Mouse (Mus musculus) skeletal muscle tissue, adult 2 months (tissue): ENCODE data around the gene Zfp467.

ENCODE experiments used
- DNase-seq: peaks from one replicate; pipeline ENCODE4 v3.0.0-alpha.2; 2012; ENCODE audit warnings: low read depth, low spot score

Zfp467 gene

DNA sequence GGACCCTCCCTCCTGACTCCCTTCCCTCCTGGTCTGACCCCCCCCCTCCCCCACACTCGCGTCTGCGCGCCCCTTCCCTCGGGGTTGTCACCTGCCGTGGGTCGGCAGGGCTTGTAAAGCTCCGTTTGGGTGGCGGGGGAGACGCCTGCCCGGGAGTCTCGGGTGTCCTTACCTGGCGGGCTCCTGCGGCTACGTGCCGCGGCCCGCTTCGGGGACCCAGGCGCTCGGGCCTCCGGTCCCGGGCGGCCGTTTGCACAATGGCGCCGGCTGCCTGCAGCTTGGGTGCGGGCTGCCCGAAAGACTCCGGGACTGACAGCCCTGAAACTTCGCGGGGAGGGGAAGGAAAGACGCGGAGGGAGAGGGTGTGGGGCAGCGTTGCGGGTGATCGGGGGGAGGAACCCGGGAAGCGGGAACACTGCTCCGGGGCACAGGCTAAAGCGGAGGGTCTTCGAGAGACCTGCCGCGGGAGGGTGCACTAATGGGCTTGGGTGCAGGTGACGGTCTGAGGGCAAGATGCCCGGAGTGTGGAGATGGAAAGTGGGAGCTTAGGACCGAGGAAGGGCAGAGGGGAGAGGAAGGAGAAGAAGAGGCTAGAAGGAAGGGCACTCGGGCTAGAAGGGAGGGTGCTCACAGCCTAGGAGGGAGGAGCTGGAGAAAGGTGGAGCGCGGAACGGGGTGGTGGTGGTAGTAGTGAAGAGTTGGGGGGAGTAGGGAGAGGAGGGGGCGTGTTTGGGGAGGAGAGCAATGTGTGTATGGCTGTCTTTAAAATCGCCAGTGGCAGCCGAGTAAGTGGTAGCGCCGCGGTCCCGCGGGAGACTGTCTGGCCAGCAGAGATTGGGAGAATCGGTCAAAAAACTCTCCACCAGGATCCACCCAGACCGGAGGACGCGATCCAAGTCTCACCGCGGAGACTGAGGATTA lies at the start of gene Zfp467:
Gene Zfp467 (minus strand): TSS at position 645 of the 921 bp plus-strand sequence.
- no peak for DNase-seq

DNA sequence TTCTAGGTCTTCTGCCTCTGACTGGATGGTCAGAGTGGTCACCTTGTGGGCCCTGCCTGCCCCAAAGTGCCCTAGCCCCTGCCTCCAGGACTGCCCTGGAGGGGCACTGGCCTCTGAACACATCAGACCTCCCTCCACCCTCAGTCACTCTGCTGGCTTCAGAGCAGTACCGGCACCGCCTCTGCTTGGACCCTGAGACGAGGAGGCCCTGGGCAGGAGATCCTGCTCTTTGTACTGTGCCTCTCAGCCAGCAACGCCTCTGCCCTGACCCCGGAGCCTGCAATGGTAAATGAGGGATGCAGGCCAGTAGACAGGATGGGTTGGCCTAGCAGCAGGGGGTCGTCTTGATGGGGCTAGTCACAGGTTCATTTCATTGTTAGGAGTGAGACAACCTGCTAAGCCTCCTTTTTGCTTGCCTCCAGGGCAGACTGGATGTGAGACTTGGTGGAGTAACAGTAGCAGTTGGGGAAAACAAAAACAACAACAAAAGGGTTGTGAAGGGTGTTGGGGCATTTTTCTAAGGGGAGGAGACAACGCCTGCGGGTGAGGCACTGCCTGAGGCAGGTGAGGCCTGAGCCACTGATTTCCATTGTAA lies 47.6 kb upstream of the Zfp467 start:
- no peak for DNase-seq

DNA sequence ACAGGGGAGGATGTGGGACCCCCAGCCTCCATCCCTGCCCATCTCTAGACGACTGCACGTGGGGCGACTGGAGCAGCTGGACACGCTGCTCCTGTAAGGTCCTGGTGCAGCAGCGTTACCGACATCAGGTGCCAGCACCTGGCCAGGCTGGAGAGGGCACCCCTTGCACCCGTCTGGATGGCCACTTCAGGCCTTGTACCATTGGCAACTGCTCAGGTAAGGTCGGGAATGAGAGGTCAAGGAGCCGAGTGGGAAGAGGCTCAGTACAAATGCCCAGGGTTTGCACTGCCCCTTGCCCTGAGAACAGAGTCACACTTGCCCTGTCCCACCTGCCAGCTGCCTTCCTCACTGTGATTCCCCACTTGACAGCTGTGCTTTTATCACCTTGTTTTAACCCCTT lies 45.7 kb upstream of the Zfp467 start:
- DNase-seq, result no peak

DNA sequence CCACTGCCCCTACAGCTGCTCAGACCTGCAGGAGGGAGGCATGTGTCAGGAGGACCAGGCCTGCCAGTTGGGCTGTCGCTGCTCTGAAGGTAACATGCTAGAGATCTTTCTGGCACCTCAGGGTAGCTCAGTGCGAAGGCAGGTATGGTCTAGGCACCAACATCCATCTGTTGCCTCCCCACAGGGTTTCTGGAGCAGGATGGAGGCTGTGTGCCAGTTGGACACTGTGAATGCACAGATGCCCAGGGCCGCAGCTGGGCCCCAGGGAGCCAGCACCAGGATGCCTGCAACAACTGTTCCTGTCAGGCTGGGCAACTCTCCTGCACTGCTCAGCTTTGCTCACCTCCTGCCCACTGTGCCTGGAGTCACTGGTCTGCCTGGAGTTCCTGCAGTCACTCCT lies 44.1 kb upstream of the Zfp467 start:
- no peak for DNase-seq

DNA sequence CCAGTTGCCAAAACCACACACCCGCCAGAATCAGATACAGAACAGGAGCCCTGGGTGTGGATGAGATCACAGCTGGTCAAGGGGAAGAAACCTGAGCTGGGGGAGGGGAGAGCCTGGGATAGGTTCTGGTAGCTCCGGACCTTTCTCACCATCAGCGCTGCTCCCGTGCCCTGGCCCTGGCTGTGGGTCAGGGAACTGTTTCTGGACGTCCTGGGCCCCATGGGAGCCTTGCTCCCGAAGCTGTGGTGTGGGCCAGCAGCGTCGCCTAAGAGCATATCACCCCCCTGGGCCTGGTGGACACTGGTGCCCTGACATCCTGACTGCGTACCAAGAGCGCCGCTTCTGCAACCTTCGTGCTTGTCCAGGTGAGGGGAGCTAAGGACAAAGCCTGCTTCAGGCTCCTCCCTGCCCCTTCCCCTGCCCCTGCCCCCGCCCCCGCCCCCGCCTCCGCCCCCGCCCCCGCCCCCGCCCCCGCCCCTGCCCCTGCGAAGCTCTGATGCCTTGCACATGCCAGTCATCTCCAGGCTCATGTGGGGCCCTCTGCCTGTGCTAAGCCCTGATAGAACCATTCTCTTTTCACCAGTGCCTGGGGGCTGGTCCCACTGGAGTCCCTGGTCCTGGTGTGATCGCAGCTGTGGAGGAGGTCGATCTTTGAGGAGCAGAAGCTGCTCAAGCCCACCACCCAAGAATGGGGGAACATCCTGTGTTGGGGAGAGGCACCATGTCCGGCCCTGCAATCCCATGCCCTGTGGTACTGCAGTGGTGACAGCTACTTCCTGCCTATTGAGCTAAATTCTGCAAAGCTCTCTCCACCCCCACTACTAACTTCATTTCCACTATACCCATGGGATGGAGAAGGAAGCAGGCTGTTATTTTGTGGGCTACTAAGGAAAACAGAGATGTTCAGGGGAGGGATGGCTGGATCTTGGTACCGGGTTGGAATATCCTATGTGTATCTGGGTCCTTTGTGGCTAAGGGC lies 42.4 kb upstream of the Zfp467 start:
- DNase-seq, result peak; percentile 22

DNA sequence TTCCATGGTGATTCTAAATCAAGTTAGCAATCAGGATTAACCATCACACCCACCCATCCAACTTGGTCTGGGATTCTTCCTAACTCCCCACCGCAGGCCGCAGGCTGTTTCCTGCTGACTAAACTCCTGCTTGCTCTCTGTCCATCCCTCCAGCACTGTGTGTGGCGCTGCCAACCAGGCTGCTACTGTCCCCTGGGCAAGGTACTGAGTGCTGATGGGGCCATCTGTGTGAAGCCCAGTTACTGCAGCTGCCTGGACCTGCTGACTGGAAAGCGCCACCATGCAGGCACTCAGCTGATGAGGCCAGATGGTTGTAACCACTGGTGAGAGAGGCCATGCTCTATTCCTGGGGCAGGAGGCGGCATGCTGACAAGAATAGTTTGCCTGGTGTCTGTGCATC lies 36.9 kb upstream of the Zfp467 start:
- DNase-seq, result no peak

DNA sequence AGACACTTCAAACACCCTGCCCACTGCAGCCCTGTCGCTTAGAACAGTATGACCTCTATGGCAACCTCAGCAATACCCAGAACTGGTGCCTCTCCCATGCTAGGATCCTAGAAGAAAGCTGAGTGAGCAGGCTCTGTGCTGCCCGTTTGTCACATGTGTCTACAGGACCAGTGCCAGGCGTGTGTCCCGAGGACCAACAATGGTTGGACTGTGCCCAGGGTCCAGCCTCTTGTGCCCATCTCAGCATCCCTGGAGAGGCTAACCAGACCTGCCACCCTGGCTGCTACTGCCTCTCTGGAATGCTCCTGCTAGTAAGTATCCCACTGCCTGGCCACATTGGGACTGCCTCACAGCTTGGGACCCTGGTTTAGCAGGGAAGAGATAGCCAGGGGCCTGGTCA lies 32.8 kb upstream of the Zfp467 start:
- no peak for DNase-seq

DNA sequence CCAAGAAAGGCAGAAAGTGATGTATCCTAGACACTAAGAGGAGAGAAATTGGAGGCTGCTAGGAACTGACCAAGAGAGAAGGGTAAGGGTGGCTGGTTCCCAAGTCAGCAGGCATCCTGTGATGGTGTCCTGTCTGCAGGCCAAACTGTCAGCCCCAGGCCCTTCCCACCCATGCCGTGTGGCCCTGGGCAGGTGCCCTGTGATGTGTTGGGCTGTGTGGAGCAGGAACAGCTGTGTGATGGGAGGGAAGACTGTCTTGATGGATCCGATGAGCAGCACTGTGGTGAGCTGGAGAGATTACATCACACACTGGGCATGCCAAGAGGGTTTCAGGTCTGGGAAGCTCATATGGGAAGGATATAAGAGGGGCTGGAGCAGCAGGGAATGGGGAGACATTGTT lies 25.1 kb upstream of the Zfp467 start:
- DNase-seq, result no peak

DNA sequence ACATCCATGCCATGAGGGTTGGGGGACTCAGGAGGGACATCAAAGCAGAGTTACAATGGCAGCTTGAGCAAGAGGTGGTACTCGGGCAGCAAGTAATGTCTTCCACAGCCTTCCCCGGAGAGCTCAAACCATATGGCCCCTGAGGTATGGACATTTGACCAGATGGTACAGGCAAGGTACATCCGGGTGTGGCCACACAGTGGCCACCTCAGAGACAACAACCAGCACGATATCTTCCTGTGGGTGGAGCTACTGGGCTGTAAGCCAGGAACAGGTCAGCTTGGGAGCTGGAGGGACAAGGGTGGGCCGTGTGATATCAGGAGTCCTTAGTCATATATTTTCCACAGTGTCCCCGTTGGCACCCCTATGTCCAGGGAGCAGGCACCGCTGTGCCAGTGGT lies 21.9 kb upstream of the Zfp467 start:
- no peak for DNase-seq

DNA sequence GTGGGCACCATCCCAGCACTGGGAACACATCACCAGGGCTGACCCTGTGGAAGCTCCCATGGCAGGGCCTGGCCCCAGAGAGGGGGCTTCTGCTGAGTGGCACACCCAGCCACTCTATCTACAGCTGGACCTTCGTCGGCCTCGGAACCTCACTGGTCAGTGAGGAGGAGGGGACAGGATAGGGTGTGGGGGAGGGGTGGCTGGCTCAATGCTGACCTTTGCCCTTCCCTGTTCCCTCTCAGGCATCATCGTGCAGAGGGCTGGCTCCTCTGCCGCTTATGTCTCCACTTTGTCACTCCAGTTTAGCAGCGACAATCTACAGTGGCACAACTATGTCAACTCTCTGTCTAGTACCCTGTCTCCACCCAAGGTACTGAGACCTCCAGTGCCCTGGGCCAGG lies 21.1 kb upstream of the Zfp467 start:
- no peak for DNase-seq

DNA sequence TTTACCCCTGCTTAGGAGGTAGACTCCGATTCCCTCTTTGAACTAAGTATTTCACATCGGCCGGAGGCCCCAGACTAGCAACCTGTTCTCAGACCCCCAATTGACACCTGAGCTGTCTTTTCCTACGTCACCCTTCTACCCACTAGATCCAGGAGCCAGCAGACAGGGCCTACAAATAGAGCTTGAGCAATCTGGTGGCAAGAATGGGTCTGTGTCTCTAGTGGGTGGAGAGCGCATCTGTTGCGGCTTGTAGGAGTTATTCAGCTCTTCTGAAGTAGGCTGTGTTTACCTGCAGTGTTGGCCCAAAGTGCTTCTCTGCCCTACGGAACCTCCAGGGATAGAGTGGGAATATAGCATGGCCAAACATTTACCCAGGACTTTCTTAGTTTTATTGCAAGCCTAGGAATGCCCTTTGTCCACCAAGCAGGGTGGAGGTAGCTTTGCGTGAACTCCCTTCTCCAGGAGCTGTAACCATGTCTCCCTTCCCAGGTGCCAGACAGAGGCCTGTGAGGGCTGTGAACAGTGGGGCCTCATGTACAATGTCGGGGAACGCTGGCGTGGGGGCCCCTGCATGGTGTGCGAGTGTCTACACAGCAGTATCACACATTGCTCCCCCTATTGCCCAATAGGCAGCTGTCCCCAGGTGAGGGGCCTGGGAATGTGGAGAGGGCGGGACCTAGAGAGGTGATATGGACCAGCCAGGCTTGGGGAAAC lies 19.5 kb upstream of the Zfp467 start:
- DNase-seq, result no peak

DNA sequence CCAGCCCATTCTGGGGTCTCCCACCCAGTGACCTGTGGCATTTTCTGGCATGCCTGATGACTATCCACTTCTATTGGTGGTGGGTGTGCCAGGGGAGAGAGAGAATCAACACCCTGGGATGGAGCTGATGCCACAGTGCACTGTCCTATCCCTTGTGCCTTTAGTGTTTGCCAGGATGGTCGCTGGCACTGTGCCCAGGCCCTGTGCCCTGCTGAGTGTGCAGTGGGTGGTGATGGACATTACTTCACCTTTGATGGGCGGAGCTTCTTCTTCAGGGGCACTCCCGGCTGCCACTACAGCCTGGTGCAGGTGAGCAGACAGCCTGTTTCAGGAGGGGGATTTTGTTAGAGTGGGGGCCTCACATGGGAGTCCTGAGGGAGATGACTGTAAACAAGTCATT lies 7.1 kb upstream of the Zfp467 start:
- no peak for DNase-seq

DNA sequence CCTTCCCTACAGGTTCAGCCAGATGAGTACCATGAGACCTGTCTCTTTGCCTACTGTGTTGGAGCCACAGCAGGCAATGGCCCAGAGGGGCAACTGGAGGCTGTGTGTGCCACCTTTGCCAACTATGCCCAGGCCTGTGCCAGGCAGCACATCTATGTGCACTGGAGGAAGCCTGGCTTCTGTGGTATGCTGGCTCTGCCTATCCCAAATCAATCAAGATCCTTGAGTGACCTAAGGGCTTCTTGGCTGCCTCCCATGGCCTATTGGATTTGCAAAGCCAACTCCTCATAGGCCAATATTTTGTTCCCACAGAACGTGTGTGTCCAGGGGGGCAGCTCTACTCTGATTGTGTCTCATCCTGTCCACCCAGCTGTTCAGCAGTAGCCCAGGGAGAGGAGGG lies 6.5 kb upstream of the Zfp467 start:
- DNase-seq, result no peak

DNA sequence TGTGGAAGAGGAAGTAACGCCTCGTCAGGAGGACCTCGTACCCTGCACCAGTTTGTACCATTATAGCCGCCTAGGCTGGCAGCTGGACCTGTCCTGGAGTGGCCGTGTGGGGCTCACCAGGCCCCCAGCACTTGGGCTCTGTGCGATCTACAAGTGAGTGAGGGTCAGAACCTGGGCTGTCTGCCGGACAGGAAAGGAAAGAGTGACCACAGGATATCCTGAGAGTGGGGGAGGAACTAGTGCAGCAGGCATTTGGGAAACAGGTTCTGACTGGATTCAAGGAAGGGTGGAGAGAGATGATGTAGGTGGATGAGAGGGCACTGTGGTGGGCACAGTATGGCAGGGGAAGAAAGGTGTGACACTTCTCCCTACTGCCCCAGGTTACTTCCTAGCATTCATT lies 2.9 kb upstream of the Zfp467 start:
- no peak for DNase-seq

DNA sequence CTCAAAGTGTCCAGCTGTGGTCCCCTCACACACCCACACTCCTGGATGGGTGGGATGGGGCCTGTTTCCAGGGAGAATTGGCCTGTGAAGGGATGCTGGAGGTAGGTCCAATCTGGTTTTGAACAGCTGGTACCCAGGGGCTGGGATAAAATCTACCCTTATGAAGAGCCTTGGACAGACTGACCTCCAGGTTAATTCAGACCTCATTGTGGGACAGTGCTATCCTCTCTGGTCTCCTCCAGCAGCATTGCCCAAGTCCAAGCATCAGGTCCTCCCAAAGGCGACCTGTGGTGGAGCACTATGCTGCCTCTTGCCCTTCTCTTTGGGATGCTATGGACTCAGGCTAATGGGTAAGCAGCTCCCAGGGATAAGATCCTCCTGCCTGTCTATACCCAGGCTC lies 2.3 kb upstream of the Zfp467 start, which contains the start of gene Sspo:
Gene Sspo (plus strand): TSS at position 301 of the 400 bp plus-strand sequence.
- DNase-seq, result no peak

DNA sequence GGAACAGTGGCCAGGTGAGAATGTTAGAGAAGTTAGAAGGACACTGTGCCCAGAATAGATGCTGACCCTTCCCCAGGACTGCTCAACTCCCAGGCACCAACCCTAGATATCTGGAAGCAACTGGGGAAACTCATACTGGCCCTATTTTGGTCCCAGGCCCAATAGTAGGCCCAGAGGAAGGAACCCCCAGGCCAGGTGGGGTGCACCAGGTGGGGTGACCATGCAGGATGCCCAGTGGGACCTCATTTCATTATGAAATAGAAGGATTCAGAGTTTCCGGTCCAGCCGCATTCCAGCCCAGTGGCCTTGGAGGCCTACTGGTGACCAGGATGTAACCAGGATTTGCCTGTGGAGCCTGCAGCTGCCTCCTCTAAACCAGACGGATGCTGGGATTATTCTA lies 1.3 kb upstream of the Zfp467 start:
- DNase-seq, result no peak

DNA sequence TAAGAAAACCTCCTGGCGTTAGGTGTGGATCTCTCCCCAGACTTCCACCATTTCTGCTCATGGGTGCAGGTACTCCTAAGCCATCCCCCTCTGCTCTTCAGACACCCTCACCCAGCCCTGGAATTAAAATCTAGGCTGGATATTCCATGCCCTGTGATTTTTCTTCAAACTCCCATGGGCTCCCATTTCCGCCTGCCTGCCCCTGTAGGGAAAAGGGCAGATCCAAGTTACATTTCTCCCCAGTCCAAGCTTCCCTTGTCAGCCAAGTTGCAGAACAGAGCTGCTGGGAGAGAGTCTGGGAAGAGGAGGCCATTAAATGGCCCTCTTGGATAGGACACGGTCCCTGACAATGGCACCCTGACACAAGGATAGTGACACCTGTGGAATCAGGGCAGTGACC lies 631 bp upstream of the Zfp467 start:
- no peak for DNase-seq

DNA sequence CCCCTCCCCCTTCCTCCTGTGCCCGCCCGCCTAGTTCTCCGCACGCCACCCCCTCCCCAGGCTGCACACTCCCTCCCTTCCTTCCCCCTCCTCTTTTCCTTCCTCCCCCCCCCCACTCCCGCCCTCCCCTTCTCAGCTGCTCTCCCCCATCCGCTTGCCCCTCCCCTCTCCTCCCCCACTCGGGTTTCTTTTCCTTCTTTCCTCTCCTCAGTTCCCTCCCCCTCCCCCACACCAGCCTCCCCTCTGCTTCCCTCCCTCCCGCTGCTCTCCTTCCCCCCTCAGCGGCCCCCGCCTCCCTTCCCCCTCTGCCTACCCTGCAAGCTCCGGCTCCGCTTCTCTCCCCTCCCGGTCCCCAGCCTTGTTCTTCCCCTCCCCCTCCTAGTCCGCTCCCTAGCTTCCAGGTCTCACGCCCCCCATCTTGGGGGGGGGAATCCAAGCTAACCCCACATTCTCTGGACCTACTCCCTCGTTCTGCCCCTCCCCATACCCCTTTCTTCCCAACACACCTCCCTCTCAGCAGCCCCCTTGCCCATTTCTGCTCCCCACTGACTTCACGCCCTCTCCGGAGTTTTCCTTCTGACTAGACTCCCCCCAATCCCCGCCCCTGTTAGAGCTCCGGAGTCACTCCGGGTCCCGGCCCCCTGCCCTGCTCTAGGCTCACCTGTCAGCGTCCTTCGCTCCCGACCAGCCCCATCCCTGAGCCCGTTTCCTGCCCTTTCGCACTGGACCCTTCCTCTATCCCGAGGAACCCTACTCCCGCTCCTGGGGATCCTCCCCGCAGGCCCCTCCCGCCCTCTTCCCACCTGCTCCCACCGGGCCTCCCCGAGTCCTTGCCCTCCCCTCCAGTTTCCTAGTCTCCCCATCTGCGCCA lies 1.1 kb downstream of the Zfp467 start:
- peak; percentile 81 for DNase-seq

DNA sequence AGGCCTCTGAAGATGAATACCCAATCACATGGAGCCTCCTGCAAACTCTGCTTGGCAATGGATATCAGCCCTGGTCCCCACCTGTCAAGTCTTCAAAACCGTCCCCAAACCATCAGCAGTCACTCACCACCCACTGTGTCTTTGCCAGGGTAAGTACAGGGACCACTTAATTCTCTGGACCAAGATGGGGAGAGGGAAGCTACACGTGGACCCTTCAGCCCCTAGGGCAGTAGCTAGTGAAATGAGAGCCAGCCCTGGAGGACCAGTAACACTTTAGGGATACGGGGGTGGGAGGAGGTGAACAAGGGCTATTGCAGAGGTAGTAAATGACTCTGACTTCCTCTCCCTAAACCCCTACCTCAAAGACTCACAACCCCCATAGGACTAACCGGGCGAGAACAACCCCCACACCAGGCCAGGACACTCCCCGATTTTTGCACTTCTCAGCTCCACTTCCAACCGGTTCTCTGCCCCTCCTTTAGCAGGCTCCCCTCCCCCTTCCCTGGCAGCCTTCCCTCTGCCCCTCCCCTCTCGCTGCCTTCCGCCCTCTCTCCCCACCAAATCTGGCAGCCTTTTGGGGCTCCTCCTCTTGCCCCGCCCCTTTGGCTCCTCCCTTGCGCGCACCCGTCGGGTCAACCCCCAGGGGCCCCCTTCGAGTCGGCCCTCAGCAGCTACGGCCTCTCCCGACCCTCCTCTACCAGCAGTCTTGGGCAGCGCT lies 1.9 kb downstream of the Zfp467 start:
- peak; percentile 89 for DNase-seq
